Mouse (Mus musculus): ENCODE data around the gene Uqcr11.

The Uqcr11 gene

GRCm38 (mm10) chr10:80406684-80407501 is at the start of gene Uqcr11:
TSS of gene Uqcr11 (minus strand) at chr10:80406830.
- DNase-seq (ENCODE audit: extremely low read depth, low read depth) = peak; percentile 84

- DNase-seq (ENCODE audit: extremely low read depth, low read depth) = no peak
Observed at GRCm38 (mm10) chr10:80455697-80456096, 49.1 kb upstream of the Uqcr11 start.

DNA sequence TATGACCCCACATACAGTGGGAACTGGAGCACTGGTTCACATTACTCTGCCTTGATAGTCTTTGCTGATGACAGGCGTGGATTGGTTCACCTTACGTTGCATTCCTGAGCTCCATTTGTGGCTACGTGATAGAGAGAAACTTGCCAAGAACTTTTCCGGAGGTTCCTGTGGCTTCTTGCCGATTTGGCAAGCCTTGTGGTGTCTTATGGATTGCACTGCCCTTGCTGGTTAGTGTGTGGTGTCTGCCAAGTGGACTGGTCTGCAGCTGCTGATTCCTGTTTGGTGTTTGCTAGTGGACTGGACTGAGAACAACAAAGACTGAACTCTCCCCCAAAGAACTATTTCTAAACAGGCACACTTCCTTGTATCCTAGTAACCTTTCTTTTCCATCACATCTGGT is 48.2 kb upstream of the Uqcr11 start:
- no peak for DNase-seq (ENCODE audit: extremely low read depth, low read depth)

- DNase-seq (ENCODE audit: extremely low read depth, low read depth) = no peak
Observed at GRCm38 (mm10) chr10:80453601-80454000, 47.0 kb upstream of the Uqcr11 start.

- DNase-seq (ENCODE audit: extremely low read depth, low read depth) = no peak
Observed at GRCm38 (mm10) chr10:80450599-80450998, 44.0 kb upstream of the Uqcr11 start.

DNA sequence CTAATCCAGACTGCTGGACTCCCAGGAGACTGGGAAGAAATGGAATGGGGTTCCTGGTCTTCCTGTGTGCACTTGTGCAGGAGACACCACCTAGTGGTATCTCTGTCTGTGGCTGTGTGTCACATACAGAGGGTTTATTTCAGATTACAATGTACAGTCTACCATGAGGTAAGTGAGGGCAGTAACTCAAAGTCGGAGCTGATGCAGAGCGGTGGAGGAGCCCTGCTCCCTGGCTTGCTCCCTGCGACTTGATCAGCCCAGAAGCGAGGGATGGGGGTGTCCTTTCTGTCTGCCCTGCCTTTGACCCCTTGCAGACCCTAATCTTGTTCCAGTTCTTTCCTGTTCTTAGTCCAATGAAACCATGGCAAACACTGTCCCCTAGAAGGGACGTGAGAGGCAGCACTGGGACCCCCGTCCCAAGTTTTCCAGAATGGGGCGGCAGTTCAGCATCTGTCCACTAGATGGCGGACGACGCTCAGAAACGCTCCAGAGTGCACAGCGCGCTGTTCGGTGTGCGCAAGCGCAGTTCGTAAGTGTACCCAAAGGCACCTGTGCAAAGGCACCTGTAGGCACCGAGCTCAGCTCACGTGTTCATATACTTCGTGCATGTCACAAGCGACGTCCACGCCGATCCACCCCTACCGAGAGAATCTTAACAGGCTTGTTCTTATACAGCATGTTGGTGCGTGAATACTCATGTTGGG is 39.4 kb upstream of the Uqcr11 start:
- peak; percentile 27 for DNase-seq (ENCODE audit: extremely low read depth, low read depth)

DNA sequence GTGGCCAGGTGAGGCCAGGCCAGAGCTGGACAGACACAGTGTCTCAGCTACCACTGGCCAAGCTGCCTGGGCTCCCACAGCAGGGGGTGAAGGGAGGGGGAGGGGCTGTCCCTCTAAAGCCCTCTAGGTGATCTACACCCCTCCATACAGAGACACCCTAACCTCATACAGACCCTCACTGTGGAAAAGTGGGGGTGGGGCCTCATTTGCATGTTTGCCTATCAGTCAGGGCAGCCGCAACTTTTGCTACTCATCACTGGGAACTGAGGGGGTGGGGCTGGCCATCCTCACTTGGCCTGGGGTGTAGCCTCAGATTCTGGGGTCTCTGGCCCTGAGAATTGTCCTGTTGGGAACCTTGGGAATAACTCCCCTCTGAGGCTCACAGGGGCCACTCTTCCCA is 38.4 kb upstream of the Uqcr11 start:
- DNase-seq (ENCODE audit: extremely low read depth, low read depth) = no peak

- no peak for DNase-seq (ENCODE audit: extremely low read depth, low read depth)
Observed at GRCm38 (mm10) chr10:80444339-80445045, 37.9 kb upstream of the Uqcr11 start.

DNA sequence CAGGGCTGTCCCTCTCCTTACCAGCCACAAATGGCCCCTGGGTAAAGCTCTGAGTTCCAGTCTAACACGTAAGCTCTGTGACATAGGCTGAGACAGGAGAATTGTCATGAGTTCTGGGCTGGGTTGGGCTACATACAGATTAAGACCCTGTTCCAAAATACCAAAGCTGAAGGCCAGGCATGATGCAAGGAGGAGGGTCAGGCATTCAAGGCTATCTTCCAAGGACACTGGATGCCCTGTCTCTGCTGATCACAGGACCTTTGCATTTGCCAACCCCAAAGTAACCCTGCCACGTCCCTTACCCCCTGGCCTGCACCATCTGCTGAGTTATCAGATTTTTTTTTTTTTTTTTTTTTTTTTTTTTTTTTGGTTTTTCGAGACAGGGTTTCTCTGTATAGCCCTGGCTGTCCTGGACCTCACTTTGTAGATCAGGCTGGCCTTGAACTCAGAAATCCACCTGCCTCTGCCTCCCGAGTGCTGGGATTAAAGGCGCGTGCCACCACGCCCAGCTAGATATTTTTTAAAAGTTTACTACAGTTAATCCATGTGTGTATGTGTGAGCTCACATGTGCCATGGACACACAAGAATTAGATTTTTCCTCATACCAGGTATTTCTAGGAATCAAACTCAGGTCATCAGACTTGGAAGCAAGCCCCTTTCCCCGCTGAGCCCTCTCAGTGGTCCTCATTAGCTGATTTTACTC is 37.1 kb upstream of the Uqcr11 start:
- DNase-seq (ENCODE audit: extremely low read depth, low read depth) = no peak

GRCm38 (mm10) chr10:80442989-80443388 is 36.4 kb upstream of the Uqcr11 start:
- no peak for DNase-seq (ENCODE audit: extremely low read depth, low read depth)

DNA sequence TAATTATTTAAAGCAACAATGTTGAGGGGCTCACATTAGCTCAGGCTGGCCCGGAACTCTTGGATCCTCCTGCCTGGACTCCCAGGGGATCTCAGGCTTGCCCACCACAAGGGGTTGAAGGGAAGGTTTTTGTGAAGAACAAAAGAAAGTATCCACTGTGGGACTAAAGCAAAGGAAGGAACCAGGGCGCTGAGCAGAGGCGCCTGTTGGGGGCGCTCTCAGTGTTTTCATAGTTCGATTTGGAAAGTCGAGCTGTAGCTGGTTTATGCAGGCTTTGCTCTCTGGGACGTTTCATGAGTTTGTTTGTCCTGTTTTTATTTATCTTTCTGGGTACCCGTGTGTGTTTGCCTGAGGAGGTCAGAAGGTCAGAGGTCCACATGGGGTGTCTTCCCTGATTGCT is 35.0 kb upstream of the Uqcr11 start:
- no peak for DNase-seq (ENCODE audit: extremely low read depth, low read depth)

- DNase-seq (ENCODE audit: extremely low read depth, low read depth) = no peak
Observed at GRCm38 (mm10) chr10:80440031-80440430, 33.4 kb upstream of the Uqcr11 start.

GRCm38 (mm10) chr10:80437973-80438372 is 31.3 kb upstream of the Uqcr11 start:
- DNase-seq (ENCODE audit: extremely low read depth, low read depth) = no peak

DNA sequence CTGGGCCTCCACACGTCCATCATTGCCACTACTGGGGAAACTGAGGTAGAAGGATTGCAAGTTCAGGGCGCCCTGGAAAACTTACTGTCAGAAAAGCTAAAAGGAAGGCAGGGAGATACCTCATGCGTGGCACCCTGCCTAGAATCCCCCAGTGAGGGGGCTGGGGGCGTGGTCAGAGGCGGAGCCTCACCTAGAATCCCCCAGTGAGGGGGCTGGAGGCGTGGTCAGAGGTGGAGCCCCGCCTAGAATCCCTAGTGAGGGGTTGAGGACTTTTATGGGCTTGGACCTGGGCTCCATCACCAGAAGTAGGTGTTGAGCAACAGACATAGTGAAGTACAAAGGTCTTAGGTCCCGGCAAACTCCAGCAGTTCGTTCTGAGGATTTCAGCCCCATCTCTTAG is 29.6 kb upstream of the Uqcr11 start:
- no peak for DNase-seq (ENCODE audit: extremely low read depth, low read depth)

DNA sequence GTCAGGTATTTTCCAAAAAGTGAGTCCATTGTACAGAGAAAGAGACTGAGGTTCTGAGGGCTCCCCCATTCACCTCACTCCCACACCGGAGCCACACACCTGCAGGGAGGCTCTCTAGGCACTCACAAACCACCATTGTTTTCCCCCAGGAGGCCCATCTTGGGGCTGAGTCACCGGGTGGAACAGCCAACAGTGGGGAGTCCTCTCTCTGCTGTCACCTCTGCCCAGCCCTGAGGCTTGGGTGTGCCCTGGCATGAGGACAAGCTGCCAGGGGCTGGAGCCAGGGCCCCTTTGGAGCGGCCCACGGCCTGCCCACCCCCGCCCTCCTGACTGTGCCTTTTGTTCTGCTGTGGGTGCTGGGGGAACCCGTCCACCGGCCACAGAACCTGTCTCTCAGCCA is 29.1 kb upstream of the Uqcr11 start:
- no peak for DNase-seq (ENCODE audit: extremely low read depth, low read depth)

DNA sequence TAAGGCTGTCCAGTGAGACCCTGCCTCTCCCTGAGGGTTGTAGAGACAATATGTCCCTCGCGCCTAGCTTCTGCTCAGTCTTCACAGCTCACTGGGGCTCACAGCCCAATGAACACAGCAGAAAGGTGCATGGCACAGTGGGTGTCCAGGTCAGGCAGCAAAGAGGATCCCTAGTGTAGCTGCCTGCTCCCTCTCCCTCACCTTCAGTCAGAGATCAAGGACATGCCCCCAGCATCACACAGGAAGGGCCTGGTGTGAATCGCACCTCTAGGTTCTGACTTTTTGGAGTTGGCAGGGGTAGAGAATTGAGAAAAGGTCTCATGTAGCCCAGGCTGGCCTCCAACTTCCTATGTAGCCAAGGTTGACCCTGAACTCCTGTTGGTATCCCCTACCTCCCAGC is 28.2 kb upstream of the Uqcr11 start:
- no peak for DNase-seq (ENCODE audit: extremely low read depth, low read depth)

GRCm38 (mm10) chr10:80434233-80434592 is 27.6 kb upstream of the Uqcr11 start:
- DNase-seq (ENCODE audit: extremely low read depth, low read depth) = no peak

DNA sequence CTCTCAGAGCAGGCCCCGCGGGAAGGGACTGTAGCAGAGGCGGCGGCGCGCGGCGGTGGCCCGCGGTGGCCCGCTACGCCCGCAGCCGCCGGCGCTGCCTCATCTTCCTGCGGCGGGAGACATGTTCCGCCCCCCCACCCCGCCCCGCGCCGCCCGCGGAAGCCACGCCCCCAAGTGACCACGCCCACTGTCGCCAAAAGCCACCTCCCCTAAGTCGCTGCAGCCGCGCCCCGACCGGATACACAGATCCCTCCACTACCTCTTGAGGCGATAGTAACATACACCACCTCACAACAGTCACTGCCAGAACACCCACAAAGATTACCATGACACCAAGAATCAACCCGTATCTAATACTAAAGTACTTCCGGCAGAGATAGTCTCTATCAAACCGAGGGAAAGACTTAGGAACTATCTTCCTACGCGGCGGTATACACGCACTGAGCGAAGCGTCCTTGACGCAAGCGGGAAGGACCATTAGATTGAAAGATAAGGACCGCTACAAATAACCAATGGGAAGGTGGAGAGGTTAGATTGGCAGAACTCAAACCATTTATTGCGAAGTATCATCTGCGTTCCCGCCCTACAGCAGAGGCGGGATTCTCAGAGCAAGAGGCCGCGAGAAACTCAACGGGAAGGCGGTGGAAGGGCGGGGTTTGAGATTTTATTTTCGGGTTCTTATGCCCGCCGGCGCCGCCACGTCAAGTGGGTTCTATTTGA is 27.0 kb upstream of the Uqcr11 start, which contains the start of gene Tcf3:
Tcf3 (minus strand) TSS at position 135 of the 720 bp plus-strand sequence.
- DNase-seq (ENCODE audit: extremely low read depth, low read depth) = peak; percentile 100

DNA sequence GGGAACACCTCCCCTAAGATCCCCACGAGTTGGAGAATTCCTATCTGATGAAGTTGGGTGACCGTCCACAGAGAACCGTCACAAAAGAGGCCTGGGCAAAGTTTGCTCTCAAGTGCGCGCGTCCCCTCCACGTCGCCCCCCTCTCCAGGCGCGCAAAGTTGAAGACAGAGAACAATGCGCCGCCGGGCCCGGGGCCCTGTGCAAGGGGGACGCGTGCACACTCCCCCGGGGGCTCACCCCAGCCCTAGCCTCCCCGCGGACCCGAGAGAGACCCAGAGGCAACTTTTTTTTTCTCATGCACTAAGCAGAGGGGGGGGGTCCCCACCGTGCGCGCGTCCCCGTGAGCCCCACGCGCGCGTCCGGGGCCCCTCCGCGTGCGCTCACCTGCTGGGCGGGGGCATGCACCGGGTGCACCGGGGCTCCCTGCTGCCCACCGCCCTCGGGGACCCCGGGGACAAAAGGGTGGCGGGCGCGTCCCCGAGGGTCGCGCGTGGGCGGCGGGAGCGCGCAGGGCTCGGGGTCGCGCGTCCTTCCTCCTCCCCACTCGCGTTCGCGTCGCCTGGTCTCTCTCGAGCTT is 26.4 kb upstream of the Uqcr11 start:
- no peak for DNase-seq (ENCODE audit: extremely low read depth, low read depth)

DNA sequence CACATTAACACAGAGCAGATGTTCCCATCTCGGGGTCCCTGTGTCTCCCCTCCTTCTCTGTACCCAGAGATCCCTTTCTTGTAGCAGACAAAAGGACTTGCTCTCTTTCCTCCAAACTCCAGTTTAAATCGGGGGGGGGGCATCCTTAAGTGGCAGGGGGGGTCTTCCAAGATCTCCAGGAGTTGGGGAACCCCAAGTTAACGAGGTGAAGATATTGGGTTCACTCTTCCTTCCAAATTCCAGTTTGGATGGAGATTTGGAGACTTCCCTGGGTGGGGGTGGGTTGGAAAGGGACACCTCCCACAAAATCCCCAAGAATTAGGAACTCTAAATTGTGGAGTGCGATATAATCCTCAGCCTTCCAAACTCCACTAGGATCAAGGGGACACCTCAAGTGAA is 25.8 kb upstream of the Uqcr11 start:
- DNase-seq (ENCODE audit: extremely low read depth, low read depth) = no peak

Measured in MEL-GATA-1-ER (cell line).